Mouse (Mus musculus): ENCODE data around the gene Sez6l.

The Sez6l gene
- long read RNA-seq, experiment 1, partial matches to known transcripts = 0 of 2 reads
- long read RNA-seq, experiment 1, other reads (novel, unspliced or antisense) = 2 of 2 reads
- long read RNA-seq, experiment 2, partial matches to known transcripts = 0 of 3 reads
- long read RNA-seq, experiment 2, other reads (novel, unspliced or antisense) = 3 of 3 reads

DNA sequence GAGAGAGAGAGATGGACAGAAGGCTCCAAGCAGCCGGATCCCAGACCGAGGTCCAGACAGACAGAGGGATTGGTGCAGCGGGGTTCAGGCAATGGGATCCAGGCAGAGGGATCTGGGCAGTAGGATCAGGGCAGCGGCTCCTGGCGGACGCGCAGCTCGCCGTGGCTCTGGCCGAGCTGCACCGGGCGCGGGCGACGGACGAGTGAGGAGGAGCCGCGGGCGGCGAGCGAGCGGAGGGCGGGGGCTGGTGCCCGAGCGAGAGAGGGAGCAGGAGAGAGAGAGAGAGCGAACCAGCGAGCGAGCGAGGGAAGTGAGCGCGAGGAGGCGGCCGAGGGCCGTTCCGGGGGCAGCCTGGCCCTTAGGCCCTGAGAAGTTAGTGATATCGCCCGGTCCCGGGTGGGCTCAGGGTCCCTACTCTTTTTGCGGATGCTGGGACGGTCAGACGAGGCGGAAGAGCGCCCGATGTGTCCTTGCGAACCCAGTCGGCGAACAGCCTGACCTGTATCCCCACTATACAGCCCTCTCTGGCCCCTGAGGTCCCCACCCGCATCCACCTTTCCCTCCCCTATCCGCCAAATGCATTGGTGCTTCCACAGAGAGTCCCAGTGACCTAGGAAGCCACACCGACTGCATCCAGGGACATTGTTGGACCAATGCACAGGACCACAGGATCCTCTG is at the start of gene Sez6l:
Gene Sez6l (minus strand): TSS at position 193 of the 678 bp plus-strand sequence.
- intact Hi-C loops (cut with DNase I) = no loop called here

DNA sequence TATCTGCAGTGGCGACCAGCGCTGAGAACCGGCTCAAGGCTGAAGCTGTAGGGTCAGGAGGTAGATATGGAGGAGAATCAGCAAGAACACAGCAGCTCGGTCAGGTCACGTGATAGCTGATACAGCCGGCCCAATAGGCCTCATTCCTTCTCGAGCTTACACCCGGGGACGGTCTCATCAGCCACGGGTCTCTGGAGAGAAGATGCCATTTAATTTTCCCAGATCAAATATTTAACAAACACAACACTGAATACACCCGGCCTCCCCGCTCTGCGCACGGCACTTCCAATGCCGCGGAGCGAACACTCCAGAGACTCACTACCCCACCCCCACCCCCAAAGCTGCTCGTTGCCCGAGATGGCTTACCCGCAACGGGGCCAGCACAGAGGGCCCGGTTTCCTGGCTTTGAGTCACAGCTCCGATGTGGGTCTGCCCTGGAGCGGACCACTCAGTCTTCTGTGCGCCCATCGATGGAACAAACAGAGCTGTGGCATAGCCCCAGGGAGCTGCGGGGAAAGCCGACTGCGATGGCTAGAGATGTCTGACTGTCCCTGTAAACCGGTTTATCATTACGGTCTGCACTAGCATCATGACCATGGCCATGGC is 48.7 kb upstream of the Sez6l start:
- intact Hi-C loops (cut with DNase I) = no loop called here

DNA sequence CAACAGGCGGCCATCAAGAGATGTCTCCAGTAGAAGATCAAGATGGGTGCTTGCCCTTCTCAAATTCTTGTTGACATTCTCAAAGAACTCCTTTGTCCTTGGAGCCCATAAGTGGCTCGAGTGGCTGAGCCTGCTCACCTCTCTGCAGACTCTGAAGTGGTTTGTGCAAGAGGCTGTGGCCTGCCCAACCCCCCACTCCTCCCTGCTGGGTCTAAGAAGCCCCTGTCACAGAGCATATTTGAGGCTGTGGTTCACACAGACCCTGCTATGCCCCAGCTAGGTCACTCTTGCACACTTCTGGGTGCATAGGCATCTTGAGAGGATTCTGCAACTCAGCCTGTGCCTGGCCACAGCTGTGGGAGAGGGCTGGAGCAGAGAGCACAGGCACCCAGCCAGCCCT is 46.0 kb upstream of the Sez6l start:
- intact Hi-C loops (cut with DNase I) = no loop called here

DNA sequence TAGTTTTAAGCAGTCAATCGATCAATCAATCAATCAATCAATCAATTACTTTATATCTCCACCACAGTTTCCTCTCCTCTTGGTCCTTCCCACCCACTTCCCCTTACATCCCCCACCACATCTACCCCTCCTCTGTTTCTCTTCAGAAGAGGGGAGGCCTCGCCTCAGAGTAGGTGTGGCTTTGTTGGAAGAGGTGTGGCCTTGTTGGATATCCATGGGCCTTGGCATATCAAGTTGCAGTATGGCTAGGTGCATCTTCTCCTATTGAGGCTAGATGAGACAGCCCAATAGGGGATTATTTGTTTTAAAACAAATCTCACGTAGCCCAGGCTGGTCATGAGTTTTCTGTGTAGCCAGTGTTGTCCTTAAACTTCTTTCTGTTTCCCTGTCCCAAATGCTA is 43.3 kb upstream of the Sez6l start:
- intact Hi-C loops (cut with DNase I) = no loop called here

DNA sequence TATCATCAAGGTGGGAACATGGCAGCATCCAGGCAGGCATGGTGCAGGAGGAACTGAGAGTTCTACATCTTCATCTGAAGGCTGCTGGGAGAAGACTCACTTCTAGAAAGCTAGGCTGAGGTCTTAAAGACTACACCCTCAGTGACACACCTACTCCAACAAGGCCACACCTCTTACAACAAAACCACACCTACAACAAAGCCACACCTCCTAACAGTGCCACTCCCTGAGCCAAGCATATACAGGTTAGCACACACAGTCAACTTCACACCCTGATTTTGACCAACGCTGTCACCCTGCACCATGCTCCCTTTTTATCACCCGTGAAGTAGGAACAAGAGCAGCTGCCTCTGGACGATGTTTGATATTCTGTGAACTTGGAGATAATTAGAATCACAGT is 42.4 kb upstream of the Sez6l start:
- intact Hi-C loops (cut with DNase I) = no loop called here

DNA sequence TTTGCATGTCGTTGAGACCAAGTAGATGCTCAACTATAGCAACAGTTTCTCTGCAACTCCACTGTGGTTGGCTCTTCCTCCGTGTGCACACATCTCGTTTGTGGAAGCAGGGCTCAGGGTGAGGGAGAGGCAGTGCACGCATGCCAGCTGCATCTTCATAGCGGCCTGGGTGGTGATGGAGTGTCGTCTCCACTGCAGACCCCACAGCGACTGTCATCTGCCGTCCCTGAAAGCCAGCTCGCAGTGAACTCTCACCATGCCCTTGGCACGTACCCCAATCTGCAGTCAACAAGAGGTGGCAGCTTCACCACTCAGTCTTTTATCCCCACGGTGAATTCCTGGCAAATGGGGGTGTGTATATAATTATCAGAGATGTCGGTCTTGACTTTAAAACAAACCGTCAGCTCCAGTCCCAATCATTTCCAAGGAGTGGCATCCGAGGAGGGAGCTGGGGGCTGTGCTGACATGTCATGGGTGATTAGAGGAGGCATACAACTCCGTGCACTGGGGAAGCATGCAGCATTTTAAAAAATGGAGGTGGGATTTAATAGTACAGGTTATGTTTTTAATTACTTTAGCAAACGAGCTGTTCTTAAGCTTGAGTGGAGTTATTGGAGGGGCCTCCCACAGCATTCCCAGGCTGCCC is 40.7 kb upstream of the Sez6l start:
- intact Hi-C loops (cut with DNase I) = no loop called here

DNA sequence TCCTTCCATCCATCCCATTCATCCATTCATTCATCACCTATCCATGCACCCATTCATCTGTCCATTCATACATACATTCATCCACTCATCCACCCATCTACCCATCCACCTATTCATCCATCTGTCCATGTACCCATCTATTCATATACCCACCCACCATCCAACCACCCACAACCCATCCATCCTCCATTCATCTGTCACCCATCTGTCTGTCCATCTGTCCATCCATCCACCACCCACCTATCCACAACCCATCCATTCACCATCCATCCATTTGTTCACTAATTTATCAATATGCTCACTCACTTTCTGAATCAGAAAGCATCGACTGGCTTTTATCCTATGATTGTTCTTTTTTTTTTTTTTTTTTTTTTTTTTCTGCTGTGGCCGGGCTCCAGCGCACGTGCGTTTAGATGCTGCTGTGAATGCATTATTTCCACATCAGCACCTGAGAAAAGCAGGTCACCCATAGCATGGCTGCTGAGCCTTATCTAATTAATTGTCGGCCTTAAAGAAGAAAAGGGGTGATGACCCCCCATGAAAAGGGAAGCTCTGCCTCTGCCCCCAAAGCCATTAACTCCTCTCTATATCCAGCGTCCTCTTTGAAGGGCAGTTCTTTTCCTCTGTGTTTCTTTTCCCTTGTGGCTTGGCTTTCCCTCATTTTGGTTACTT is 39.1 kb upstream of the Sez6l start:
- intact Hi-C loops (cut with DNase I) = no loop called here

DNA sequence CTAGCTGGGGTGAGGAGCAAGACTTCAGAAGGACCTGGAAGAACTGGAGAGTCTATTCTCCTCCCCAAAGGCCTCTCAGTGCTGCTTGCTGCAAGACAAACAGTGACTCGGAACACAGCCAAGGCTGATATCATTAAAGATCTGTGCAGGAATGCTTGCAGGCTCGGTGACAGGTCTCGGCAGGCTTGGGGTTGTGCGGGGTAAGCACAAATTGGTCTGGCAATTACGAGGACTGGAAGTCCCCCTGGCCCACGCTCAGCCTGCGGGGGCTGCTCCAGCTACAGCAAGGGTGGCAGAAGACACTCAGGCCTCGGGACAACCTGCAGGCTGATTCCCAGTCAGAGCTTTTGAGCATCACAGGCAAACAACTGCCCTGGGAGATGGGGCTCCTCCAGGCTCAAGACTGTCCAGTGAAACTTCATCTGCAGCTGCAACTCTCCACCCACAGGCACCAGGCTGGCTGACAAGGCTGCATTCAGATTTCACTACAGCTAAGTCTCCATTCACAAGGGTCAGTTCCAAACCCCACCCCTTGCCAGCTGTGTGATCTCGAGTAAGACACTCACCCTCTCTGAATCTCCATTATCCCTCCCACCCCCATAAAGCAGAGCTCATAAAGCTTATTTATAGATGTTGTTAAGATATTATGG is 31.0 kb upstream of the Sez6l start:
- intact Hi-C loops (cut with DNase I) = no loop called here

DNA sequence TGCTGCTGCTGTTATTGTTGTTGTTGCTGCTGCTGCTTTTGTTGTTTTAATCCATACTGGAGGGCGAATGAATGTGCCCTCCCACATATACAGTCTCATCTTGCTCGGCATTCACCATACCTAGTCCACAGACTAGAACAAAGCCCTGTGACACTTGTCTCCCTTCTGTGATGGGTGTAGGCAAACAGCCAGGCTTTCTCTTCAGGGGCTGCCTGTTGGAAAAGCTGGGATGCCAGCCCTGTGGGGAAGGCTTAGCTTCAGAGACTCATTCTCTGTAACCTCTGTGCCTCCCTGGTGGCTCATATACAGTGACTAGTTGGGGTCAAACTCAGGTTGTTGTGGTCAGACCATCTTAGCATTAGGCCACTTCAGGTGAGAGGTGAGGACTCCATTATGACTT is 30.1 kb upstream of the Sez6l start:
- intact Hi-C loops (cut with DNase I) = no loop called here

DNA sequence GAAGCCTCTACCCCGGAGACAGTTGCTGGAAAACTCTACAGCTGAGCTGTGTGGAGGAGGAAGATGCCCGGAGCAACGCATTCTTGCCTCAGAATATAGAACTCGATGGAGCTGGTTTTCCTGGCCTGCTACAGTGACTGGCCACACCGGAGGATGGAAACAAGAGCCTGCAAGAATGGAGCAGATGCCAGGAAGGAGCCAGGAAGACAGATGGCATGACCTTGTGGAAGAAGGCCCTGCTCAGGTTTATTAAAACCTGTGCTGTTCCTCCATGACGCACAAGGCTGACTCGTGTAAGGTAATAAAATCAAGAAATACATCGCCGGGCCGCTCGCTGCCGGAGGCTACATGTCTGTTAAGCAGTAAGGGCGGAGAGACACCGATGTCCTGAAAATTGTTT is 28.4 kb upstream of the Sez6l start:
- intact Hi-C loops (cut with DNase I) = no loop called here

DNA sequence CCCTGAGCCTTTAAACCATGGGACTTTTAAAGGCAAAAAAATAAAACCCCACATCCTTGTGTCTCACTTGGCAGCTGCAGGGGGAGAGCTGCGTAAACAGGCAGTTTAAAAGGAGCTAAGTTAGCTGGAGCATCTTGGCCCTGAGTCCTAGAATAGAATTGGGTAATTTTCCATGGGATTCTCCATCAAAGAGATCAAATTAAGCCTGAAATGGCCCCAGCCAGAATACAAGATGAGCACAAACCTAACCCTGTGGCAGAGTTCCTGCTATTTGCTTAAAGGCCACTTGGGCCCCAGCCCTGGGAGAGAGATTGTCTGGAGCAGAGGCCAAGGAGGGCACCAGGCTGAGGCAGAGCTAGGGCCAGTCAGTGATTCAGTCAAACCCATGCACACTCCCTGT is 27.3 kb upstream of the Sez6l start:
- intact Hi-C loops (cut with DNase I) = no loop called here

DNA sequence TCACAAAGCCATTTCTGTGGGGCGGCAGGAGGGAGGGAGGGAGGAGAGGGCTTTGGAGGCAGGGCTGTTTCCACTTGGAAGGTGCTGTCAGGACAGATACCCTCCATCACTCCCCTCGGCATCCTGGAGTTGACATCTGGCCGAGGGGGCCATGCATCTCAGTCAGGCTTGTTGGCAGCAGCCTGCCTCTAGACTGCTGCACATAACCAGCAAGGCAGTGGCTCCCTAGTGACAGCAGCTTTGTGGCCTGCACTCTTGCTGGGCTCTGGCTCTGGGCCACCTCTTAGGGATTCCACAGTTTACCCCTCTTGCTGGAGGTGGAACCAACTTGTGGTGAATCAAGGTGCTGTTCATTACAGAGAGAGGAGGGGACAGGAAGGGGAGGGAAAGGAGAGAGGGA is 26.6 kb upstream of the Sez6l start:
- intact Hi-C loops (cut with DNase I) = no loop called here

DNA sequence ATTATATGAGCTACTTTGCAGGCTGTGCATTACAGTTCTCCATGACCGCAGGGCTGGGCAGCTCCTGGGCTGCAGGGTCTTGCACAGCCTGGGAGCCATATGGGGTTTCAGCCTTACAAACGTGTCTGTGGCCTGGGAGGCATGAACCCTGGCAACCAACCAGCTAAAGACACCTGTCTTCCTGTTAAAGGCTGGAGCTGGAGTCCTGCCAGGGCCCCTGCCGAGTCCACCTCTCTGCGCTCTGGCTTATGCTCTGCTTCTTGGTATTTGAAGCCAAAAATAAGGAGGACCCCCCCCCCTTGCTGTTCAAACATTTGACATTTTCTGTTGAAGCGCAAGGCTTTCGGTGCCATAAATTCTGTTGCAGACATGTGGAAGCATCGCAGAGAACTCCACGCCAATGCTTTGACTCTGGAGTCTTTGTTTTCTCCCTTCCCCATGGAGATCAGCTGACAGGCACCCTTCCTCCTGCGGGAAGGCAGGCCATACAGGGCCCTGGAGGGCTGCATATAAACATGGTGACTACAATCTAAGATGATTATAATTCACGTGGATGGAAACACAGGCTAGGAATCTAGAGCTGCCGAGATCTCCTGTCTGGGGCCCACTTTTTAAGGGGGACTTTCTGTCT is 23.4 kb upstream of the Sez6l start:
- intact Hi-C loops (cut with DNase I) = no loop called here

DNA sequence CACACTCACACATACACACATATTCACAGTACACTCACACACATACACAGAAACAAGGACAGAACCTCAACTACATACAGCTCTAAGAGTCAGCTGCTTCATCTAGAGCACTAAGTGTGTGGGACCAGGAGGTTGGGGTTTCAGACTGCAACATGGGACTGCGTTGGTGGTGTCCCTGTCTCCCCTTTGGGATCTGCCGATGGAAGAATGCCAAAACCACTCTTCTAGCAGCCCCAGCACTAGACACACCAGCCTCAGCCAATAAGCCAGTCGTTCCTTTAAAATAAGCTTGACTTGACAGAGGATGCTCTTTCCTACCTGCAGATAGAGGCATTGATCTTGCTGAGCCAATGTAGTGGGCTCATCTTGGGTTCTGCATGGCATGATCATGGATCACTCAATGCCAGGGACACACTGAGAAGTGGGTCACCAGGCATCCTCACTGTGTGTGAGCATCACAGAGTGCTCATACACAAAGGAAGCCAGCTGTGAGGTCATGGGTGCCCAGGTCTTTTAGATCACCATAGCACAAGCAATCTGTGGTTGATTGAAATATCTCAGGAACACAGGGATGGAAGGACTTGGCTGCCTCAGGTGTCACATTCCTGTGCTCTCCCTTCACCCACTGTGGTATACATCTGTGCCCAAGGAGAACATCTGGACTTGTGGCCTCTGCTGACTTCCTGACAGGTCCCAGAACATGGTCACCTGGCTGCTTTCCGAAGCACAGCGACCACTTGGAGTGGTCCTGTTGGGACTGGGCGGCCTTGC is 22.7 kb upstream of the Sez6l start:
- intact Hi-C loops (cut with DNase I) = no loop called here

DNA sequence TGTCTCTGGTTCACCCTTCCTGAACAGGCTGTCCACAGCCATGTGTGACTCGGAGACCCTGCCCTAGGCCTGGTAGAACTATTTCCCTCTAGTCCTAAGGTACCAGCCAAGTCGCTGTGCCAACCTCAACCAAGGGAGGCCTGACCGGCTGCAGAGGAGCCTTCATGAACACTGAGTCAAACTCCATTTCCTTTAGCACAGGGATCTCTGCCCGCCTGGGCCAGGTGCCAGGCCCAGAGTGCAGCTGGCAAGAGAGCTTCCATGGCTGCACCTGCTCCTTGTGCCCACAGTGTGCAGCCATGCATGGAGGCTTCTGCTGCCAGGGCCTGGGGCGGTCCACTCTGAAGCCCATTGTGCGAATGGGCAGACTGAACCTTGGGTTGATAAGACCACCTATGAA is 20.9 kb upstream of the Sez6l start:
- intact Hi-C loops (cut with DNase I) = no loop called here

DNA sequence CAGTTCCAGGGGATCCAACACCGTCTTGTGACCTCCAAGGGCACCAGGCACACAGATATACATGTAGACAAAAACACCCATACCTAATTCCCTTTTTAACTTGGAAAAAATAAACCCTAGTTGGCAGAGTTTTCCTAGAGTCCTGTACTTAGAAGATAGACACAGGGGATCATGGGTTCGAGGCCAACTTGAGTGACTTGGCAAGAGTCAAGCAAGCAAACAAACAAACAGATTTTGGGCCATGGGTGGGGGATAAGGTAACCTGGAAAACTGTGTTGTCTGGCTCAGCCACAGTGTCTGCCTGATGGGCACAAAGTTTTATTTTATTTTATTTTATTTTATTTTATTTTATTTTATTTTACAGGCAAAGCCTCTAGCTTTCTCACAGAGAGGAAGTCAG is 20.3 kb upstream of the Sez6l start:
- intact Hi-C loops (cut with DNase I) = no loop called here

DNA sequence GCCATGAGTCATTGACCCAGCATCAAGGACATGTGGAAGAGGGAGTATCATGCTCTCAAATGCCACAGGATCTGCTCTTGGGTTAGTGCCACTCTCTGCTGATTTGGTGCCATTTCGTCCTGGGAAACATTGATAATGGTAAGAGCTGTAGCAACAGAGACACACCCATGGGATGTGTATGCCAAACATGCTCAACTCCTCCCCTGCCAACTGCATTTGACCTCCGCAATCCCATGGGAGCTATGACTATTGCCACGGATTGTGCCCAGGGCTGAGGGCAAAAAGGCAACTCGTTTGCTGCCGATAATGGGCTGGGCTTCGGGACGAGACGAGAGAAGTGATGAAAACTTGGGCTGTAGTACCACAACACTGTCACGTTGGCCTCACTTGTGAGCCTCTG is 19.7 kb upstream of the Sez6l start:
- intact Hi-C loops (cut with DNase I) = no loop called here

DNA sequence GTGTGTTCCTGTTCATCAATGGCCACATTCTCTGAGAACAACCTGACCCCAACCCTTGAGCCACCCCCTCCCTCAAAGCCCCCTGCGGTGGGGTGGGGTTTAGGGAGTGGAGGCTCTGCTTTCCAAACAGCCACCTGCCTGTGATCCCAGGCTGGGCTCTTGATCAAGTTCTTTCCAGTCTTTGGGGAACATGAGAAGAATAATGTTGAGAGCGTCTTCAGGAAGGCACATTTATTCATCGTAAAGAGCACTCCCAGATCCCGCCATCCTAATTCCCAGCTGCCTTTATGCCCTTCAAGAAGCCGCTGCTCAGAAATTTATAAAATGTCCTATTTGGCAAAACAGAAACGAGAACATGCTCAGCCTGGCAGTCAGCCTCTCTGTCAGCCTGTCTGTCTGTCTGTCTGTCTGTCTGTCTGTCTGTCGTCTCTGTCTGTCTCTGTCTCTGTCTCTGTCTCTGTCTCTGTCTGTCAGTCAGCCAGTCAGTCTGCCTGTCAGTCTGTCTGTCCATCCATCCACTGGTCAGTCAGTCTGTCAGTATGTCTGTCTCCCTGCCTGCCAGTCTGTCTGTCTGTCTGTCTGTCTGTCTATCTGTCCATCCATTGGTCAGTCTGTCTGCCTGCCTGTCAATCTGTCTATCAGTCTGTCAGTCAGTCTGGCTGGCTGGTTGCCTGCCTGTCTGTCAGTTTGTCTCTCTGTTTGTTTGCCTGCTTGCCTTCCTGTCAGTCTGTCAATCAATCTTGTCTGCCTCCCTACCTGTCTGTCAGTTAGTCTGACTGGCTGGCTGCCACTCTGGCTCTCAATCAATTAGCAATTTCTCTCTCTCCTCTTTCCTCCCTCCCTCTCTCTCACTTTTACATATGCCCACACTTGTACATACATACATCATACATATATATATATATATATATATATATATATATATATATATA is 19.0 kb upstream of the Sez6l start:
- intact Hi-C loops (cut with DNase I) = no loop called here

DNA sequence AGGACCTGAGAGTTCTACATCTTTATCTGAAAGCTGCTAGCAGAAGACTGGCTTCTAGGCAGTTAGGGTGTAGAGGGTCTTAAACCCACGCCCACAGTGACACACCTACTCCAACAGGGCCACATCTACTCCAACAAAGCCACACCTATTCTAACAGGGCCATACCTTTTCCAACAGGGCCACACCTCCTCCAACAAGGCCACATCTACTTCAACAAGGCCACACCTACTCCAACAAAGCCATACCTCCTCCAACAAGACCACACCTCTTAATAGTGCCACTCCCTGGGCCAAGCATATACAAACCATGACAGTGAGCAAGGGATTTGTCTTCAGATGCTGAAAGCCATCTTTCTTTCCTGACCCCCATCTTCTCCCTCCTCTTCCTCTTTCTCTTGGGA is 14.7 kb upstream of the Sez6l start:
- intact Hi-C loops (cut with DNase I) = no loop called here

Measured in adrenal gland (tissue).